Mouse (Mus musculus) urinary bladder, postnatal 4 days (tissue): Measurements from ENCODE around the gene Mtrr.
A peak's percentile ranks its signal among the peaks of the same experiment; 100 is the strongest.

ENCODE experiments used
- DNase-seq, 2 experiments: peaks; one replicate each; pipeline ENCODE4 v3.0.0; 2021 to 2022; ENCODE audit warnings: low spot score in 2 of 2

The Mtrr gene

DNA sequence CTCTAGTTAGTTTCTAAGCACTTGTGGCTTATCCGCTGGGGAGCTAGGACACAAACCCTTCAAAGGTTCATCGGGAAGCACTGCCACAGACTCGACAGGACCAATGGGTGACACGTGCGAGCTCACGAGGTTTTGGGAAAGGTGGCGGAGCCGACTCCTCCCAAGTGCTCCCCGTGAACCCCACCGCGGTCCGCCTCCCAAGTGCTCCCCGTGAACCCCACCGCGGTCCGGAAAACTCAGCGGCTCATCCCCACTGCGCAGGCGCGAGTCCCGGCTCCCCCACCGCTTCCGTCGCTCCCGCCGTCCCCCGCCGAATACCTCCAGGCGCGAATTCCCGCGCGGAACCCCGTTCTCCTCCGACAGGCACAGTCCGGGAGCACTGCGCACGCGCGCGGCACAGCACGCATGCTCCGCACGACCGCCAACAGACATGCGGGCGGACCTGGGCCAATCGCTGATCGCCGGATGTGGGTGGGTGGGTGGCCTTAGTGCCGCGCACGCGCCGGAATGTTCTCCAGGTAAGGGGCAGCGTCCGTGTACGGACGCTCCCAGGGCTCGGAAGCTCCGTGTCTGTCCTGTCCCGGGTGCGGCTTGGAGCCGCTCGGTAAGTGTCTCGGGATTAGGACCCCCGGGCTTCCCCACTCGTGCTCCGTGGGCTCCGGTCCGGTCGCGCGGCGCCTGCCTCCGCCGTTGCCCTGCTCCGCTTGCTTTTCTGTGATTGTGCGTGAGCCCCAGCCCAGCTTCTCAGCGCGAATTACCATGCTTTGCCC, at the start of gene Mtrr, which contains the start of gene Fastkd3:
Gene Mtrr (minus strand): TSS at position 403 of the 770 bp plus-strand sequence.
Gene Fastkd3 (plus strand): TSS at position 488 of the 770 bp plus-strand sequence.
- DNase-seq, result peak; percentile 96 to 98

DNA sequence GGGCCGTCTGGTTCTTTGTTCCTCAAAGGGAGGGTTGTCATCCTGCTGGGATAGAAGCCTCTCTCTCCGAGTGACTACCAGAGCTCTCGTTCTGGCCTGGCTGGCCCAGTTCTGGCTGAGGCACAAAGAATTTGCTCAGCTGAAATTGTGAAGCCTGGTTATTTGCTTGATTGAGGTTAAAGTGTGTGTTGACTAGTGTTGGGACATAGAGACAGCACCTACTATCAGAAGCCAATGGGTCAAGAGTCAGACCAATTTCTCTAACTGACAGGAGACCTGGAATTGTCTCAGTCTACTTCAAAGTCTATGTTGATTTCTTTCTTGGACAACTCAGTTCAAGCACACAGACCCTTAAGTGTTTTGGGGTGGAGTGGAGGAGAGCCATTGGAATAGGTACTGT, 45.1 kb upstream of the Mtrr start:
- DNase-seq, result no peak

DNA sequence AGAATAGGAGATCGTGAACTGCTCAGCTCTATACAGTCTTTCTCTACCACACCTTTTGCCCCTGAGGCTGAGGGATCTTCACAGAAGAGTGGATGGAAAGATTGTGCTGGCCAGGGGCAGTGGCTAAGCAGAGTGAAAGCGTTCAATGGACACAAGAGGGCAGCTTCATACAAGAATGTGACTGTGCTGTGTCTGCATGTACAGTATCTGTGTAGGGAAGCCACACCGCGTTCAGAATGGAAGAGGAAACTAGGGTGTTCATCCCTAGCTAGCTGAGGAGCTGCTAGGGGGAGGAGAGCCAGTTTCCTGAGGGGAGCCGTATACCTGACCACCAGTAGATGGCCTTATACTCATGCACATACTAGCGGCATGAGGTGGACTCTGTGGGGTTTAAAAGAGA, 40.8 kb upstream of the Mtrr start:
- no peak for DNase-seq

DNA sequence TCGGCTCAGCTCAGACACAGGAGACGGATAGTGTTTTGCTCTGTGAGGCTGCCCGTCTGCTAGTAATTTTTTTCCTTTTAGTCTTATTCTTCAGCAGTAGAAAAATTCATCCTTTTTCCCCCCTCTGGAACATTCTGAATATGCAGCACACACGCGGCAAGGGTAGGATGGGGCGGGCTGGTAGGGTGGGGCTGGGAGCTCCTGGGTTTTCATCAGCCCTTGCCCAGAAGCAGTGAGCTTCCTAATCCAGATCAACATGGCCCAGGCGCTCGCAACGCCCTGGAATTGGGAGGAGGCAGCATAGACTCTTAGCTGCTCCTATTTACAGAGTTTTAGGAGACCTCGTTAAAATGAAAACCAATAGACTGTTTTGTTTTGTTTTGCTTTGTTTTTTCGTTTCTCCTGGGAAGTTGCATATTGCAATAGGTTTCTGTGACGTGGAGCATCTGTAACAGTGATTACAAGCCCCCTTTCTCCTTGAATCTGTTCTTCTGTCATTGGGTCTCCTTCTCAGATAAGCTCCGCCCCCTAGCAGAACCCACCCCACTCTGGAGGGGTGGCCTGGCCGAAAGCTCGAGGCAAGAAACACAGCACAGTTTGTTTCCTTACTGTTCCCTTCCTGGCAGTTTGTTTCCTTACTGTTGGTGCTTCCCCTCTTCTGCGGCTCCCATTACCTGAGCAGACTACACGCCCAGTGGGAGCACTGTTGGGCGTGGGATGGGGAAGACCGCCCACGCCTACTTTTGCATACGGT, 25.9 kb upstream of the Mtrr start:
- no peak for DNase-seq

DNA sequence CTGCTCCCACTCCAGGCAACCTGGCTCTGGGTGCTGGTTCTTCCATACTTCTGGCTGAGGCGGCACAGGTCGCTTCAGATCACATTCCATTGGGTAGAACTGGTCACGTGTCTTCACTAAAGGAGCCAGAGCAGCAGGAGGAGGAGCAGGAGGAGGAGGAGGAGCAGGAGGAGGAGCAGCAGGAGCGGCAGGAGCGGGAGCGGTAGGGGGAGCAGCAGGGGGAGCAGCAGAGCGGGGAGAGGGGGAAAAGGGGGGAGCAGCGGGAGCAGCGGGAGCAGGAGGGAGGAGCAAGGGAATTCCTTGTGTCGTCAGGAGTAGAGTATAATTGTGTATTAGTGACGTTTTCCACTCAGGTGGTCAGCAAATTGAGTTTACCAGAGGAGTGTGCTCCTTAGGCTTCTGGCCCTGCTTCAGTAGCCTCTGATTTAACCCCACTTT, 23.8 kb upstream of the Mtrr start:
- DNase-seq, result no peak

DNA sequence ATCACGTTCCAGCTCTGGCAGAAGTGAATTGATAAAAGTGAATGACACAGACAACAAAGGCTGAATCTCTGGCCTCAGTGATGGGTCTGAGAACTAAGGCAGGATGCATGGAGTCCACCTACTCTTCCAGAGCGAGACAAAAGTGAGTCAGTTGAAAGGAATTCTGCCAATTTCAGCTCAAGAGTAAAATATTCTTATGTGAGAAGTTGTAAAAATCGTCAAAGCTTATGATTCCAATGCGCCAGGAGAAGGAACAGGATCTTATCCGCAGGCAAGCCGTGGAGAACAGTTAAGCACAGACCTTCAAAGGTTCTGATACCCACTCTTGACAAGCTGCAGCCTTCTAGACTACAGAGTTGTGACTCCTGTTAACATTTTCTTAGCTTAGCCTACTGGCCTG, 21.1 kb upstream of the Mtrr start:
- DNase-seq, result no peak

DNA sequence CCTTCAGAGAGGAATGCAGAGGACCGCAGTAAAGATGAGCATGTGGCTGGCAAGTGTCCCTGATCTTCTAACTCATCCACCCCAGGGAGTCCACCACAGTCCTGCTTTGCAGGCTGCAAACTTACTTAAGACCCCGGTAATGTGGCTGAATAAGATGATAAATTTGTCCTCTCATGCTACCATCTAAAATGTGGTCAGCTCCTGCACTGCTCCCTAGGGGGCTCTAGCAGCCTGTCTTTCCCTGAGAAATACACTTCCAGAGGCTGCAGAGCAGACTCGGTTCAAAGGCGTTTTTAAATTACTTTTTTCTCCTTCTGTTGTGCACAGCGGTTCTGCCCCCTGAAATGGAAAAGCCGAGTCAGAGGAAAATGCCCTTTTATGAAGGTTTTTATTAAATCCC, 19.2 kb upstream of the Mtrr start:
- no peak for DNase-seq

DNA sequence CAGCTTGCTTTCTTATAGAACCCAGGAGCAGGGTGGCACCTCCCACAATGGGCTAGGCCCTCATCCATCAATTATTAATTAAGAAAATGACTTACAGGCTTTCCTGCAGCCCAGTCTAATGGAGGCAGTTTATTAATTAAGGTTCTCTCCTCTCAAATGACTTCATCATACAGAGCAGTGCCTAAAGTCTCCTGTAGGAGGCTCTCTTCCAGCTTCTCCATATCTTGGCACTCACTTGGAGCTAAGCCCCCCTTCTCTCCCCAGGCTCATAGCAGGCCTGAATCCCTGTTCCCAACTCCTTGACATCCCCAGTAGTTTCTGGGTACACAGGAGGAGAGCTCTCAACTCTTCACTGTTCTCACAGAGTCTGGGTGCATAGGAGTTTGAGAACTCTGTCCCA, 17.0 kb upstream of the Mtrr start:
- no peak for DNase-seq

DNA sequence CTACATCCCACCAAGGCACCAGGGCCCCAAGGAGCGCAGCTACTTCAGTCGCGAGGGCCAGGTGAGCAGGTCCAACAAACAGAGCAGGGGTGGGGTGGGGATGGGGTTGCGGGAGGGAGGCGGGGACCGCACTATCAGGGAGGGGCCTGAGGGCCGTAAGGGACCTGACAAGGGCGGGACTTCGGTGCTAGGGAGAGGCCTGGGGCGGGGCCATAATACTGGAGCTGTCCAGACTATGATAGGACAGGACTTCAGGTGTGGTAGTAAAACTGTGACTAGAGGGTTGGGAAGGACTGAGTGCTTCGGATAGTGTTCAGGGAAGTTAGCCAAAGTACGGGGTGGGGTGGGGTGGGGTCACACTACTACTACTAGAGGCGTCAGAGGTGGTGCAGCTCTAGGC, 15.7 kb upstream of the Mtrr start:
- DNase-seq, result no peak

DNA sequence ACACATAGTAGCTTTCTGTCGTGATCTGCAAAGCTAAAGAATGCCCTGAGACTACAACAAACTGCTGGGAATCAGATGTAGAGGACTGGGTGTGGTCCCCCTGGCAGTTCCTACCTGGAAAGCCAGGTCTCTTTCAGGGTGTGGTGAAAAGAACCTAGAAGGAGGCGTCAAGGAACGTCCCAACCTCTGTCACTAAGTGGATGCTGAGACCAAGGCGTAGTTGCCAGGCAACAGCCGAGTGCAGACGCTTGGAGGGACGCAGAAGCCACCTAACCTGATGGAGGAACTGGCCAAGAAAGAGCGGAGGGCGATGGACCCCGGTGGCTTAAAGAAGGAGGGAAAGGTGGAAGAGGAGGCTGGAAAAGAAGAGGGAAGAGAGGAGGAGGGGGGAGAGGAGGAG, 15.2 kb upstream of the Mtrr start, which contains the start of gene 1700001L19Rik:
Gene 1700001L19Rik (plus strand): TSS at position 223 of the 400 bp plus-strand sequence.
- DNase-seq, result no peak

DNA sequence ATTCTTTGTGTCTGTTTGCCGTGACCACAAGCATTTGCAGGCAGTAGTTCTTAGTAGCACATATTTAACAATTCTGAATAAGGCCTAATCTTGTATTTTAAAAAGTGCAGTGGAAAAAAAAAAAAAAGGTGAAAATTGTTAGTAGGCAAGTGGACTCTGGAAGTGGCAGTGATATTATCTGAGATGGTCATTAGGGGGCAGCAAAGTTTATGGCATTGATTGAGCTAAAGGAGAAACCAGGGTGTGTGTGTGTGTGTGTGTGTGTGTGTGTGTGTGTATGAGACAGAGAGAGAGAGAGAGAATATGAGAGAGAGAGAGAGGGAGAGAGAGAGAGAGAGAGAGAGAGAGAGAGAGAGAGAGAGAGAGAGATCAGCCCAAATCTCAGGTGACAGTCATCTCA, 11.8 kb upstream of the Mtrr start:
- DNase-seq, result no peak

DNA sequence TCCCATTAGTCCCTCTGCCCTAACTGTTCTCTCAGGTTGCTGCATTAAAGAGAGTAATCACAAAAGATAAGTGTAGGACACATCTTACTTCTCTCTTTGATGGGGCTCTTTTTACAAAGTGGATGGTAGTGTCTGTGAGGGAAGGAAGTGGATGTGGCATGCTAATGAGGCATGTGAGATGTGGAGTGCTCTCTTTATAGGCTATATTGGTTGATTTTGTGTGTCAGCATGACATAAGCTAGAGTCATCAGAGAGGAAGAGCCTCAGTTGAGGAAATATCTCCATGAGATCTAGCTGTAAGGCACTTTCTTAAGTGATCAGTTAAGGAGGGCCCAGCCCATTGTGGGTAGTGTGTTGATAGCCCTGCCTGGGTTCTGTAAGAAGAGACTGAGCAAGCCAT, 6.4 kb upstream of the Mtrr start:
- no peak for DNase-seq

DNA sequence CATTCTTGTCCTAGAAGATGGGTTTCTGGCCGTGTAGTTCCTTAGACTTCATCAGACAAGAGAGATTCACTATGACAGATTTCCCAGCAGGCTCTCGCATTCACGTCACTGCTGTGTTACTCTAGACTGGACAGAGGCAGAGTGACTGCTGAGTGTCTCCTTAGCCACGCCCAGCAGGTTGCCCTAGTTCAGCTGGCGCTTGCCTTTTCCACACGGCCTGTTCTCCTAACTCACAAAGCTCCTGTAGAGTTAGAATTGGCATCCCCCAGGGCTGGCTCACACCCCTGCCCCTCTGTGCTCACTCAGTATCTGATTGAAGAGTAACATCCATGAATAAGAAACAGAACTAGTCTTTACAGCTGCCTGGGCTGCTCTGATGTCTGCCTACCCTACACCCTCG, 3.5 kb upstream of the Mtrr start:
- DNase-seq, result no peak

DNA sequence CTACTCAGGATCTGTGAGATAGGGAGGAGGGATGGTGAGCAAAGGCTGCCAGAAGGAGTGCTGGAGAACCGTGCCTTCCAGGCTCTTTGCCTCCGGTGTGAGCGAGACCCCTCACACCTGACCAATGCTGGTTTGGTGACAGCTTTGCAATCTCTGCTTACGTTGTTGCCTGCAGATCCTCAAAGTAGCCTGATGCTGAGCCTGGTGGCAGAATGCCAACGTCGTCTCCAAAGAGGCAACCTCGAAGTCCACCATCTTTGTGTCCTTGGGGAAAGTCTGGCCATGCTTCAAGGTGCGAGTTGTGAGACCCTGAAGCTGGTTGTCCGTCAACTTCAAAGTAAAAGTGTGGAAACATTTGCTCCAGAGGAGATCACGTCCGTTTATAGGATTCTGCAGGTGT, 2.0 kb upstream of the Mtrr start:
- no peak for DNase-seq

DNA sequence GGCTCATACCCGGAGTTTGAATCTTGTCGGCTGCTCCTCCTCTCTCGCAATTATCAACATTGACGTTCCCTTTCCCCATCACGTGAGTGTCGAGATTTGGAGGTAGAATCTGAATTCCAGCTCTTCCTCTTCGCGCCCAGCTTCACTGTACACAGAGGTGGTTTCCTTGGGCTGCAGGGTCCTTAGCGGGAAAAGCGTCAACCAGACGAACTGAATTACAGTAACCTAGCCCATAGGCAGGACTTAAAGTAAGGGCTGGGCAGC, 500 bp upstream of the Mtrr start:
- no peak for DNase-seq

DNA sequence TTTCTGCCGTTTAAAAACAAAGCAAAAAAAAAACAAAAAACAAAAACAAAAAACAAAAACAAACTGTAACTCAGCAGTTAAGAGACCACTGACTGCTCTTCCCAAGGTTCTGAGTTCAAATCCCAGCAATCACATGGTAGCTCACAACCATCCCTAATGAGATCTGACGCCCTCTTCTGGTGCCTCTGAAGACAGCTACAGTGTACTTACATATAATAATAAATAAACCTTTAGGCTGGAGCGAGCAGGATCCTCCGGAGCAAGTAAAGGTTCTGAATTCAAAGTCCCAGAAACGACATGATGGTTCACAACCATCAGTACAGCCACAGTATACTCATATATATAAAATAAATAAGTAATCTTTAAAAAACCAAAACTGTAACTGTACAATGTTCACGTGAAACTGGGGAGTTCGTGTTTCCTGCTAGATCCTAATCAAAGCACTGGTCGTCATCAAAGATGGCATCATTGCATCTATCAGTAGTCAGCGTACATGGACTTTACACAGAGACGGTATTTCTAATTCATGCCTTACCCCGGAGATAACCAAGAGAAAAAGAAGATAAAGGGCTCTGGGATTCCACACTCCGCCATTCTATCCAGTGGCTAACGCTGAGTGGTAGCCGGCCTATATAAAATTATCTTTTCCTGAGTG, 736 bp downstream of the Mtrr start:
- DNase-seq, result no peak

DNA sequence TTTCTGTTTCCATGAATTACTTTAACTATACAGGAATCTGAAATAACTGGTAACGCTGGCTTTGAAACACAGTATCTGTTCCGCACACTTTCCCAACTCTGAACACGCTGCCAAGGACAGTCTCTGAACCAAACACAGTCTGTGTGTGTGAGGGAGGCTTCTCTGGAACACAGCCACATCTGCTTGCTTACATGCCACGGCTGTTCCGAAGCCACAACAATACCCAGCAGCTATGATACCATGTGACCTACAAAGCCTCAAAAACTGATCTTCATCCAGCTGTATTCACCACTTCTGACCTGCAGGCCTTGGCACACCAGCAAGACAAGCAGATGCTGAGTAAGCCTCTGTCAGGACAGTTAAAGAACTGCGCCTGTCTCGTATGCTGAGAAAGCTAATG, 4.0 kb downstream of the Mtrr start:
- DNase-seq, result peak in 1 of 2 experiments; percentile 45

DNA sequence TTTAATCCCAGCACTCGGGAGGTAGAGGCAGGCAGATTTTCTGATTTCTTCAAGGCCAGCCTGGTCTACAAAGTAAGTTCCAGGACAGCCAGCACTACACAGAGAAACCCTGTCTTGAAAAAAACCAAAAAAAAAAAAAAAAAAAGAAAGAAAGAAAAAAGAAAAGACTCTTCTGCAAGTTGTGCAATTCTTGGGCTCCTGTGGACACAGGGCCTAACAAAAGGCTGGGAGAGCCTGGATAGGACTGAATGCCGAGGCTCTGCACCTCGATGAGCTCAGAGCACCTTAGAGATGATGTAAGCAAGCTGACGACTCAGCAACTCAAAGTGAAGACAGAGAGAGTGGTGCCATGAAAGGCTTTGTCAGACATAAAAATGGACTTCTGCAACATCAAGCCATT, 7.6 kb downstream of the Mtrr start:
- DNase-seq, result no peak

DNA sequence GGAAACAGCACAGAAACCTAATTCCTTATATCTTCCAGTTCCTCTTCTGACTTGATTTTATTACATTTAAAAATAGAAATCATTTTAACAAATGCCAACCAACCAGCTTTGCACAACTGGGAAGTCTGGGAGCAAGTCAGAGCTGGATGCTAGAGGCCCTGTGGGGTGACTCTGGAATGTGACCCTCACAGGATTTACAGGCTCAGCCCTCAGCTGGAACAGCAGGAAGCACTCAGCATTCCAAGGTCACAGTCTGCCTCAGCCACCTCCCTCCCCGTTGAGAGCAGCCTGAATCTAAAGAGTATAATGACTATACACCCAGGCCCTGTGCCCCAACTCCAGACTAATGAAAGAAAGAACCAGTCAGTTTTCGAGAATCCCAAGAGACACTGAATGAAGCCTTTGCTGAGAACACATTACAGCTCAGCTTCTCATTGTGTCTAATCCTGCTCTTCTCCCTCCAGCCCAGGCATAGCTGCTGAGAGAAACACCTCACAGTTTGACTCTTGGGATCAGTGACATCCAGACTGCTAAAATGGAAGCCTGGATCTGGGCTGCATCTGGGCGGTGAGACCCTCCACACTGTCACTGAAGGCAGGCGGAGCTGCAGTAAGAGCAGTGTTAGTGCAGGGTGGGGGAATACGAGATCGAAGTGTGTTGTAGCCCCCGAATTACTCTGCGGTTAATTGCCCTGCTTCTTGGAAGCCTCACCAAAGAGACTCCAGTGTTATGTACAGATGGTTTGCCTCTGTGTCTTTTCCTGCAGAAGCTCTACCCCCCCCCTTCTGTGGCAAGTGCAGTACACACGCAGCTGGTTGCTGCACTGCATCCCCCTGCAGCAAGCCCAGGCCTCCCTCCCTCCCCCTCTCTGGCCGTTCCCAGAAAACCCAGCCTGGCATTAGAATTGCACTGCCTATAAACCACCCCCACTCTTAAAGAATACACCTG, 8.7 kb downstream of the Mtrr start:
- DNase-seq, result peak; percentile 49 to 58

DNA sequence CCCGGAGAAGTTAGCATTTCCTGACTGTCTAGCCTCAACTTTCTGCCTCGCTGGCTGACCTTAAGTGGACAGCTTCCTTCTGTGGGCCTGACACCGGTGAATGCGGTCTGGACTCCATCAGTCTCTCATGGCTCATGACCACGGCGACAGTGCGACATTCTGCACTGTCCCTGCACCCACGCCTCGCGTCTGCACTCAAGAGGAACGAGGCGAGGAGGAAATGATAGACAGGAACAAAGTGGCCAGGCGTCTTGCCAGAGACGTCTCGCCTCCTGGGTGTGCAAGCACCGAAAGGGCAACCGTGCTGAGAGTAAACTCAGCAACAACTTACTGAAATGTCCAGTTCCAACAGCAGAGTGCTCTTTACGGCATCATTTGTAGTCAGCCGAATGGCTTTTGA, 9.7 kb downstream of the Mtrr start:
- no peak for DNase-seq

DNA sequence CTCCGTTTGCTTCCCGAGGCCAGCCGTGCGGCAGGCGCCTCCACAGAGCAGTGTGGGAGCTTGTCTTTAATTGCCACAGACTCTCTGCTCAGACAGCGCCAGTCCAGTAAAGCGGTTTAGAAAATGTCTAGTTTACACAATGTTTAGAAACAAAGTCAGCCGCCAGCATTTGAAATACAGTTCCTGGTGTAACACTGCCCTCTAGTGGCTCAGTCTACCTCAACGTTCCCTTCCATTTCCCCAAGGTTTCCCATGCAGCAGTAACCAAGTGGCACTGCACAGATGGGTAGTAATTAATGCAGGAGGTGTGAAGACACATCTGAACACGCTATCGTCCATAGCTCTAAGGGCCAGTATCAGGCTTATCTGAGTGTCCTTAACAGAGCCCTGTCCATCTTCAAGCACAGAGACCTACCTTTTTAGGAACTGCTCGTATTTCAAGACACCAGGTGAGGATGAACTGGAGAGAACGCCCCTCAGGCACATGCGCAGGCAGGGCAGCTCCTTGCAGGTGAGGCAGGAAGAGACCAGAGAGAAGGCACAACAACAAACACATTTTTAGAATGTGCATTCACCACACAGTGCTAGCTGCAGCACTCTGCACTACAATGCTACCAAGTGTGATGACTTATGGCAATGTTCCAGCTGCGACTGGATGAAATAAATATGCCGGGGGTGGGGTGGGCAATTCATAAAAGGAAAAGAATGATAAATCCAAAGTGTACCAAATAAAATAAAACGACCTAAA, 12.2 kb downstream of the Mtrr start:
- no peak for DNase-seq
